Mouse (Mus musculus) spleen, postnatal 14 days (tissue): ENCODE data around the gene Rabl2.

Source experiments
- DNase-seq, 2 experiments: peaks; one replicate each; pipeline ENCODE4 v3.0.0; 2021 to 2022; ENCODE audit warnings: low spot score in 2 of 2

The Rabl2 gene

DNA sequence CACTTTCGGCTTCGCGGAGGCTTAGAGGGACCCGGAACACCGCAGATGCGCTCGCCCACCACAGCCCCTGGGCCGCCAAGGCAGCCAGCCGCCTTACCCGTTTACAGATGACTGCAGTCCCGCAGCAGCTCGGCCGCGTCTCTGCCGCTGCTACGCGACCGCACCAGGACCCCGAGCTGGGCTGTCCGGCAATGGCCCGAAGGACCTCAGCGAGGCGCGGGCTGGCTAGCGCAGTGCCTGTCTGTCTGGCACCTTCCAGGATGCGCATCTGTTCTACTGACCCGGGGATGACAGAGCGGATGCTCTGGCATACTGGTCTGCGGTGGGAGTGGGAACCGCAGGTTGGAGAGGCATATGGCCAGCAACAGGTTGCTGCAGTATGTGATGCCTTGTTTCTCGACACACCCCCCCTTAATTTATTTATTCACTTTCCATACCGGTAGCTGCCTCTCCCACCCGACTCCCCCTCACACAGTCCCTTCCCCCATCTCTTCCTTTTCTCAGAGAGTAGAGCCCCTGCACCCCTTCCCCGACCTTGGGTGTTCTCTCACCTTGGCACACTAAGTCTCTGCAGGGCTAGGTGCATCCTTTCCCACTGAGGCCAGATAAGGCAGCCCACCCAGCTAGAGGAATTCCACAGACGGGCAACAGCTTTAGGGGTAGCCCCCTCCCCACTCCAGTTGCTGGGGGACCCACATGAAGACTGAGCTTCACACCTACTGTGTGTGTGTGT is at the start of gene Rabl2:
TSS of gene Rabl2 (minus strand) at position 201 of the 733 bp plus-strand sequence.
- peak; percentile 62 to 73 for DNase-seq

DNA sequence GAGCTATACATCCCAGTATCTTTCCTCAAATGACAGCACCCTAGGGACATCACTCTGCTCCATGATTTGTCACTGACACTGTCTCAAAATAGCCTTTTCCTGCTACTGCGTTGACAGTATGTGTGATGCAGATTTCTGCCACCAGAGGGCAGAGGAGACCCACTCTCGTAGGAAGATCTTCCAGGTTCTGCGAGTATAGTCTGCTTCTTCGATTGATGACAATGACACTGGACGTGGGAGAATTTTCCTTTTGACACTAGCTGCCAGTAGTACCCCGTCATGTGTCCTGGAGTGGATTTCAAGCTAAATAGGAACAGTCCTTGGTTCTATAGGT is 31.9 kb upstream of the Rabl2 start:
- peak in 1 of 2 experiments; percentile 2 for DNase-seq

DNA sequence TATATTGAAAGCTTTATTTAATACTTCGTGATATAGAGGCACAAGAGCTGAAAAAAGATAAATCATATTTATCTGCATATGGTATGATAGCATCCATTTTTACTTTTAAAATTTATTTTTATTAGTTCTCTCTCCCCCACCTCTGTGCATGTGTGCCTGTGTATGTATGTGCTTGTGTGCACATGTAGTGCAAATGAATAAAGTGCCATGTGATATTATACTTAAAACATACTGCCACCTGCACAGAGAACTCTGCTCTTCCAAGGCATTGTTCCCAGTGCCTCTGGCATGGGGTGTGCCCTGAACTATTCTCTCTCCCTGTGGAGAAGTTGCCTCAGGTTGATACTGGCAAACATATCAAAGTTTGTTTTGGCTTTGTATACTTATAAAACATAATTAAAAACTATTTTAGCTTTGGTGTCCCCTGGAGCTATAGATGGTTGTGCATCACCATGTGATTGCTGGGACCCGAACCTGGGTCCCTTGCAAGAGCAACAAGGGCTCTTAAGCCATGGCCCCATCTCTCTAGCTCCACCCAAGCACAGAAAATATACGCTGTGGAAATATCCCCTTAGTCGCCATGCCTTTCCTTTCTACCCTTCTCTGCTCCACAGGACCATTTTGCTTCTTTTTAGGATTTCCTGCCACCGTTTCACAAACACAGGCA is 31.4 kb upstream of the Rabl2 start:
- DNase-seq = no peak

DNA sequence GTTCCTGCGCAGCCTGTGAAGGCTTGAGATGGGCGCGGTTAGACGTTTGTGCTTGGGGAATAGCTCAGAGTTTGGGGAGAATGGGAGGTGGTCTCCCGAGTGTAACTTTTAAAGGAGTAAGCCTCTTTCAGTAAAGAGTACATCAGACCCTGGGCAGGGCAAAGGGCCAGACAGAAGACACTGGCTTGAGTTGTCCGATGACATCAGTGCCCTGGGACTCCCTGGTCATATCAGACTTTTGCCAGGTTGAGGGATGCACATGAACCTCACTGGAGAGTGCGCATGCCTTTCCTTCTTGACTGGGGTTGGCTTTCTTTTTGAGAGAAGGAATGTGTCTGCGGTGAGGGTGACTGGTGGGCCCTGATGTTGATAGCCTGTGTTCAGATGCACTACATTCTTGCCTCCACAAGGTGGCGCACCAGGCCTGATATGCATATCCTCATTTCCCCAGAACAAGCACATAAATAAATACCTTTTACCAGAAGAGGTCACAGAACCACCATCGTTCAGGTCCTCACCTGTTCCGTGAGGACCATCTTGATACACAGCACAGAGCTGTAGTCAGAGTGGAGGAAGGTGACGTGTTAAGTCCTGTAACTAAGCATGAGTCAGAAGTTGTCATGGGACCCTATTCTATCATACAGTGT is 30.7 kb upstream of the Rabl2 start:
- no peak for DNase-seq

DNA sequence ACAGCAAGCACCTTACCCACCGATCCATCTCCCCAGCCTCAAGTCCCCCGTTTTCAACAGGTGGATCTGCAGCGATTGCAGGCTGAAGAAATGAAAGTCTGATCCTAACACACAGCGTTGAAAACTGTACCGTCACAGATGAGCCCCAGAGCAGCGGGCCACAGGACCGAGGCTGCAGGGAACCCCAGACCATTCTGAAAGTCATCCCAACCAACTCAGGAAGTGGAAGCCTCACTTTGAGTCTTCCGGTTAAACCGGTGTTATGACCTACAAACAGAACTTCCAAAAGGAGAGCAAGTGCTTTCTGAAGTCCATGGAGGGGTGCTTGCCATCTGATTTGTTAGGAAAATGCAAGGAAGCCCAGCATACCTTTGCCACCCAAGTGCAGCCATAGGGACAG is 16.2 kb upstream of the Rabl2 start:
- no peak for DNase-seq

DNA sequence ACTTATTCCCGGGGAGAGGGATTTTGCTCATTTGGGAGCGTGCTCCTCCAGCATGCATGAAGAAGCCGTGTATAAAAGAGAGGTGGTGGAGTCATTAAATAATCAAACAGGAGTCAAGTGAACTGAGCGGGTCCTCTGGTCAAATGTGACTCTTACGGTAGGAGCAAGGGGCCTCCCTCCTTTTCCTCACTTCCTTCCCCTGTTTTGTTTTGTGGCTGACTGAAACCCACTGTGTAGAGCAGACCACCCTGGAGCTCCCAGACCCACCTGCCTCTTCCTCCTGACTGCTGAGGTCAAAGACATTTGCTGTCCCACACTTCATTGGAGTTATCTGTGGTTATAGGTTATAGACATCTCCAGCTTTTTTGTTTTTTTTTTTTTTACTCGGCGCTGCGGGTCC is 15.8 kb upstream of the Rabl2 start:
- DNase-seq = no peak

DNA sequence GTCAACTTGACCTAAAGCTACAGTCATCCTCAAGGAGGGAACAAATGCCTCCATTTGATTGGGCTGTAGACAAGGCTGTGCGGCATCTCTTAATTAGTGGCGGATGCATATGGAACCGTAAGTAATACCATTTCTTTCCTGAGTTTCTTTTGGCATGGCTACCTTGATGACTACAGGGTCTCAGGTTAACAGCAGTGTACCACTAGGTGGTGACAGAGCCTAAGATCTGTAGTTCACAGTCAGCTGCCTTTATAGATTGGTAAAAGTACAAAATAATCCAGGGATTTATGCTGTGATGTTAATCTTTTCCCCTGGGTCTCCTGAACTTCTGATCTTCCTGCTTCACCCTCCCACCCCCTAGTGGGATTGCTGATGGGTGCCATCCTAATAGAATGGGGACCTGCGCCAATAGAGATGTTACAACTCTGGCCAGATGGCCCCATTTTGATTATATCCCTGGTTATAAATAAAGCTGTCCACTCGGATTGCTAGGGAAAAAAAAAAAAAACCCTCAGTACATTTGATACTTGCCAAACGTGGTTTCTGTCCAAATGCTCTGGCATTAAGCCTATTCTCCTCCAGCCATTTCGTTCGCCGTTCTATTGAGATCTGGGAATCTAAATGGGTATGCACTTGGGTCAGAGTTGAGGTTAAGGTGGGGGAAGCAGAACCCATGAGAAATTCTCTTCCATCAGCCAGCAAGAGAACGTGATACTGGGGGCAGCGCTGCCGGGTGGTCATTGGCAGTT is 14.3 kb upstream of the Rabl2 start:
- DNase-seq = no peak

DNA sequence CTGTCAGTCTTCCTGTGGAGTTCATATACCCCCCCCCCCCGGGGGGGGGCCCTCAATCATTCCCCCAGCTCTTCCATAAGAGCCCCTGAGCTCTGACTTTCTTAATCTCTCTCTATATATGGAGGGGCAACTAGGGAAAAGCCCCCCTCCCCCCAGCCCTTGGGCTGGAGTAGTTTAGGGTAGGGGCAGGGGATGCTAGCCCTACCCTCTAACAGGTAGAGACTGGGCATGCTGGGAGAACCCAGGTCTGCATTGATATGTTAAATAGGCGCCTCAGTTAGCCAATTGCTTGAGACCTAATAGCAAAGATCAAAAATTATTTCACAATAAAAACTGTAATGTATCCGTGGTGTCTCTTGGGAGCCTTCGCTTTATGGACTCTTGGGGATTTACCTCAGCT is 825 bp upstream of the Rabl2 start:
- DNase-seq = no peak

DNA sequence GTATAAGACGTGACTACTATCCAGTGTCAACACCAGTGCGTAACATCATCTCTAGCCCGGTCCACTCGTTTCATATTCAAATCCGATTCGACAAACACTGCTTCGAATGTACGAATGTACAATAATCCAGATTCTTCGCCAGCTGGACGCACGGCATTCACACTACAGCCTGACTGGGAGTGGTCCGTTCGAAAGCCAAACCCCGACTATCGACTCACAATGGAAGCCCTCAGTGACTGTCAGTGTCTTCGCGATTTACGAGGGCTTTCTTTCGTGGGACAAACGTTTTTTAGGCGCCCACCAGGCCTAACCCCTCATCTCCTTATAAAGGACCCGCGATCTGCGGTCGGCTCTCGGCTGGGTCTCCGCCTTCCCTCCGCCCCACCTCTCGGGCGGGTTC is 406 bp downstream of the Rabl2 start:
- DNase-seq = no peak

DNA sequence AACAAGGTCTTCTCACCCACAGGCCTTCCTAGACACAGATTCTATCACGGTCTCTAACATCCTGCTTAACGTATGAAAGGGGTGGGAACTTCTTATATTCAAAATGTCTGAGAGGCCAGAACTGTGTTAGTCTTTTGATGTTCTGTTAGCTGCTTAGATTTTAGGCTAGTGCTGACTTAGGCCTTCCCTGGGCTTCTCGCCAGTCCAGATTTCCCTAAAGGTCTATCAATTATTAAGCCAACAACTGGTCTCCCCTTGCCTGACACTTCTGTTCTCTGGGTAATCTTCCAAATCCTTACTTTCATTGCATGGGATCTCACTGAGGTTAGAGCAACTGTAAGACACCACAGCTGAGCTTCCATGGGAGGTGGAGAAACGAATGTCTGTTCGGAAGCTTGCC is 2.6 kb downstream of the Rabl2 start:
- DNase-seq = no peak

DNA sequence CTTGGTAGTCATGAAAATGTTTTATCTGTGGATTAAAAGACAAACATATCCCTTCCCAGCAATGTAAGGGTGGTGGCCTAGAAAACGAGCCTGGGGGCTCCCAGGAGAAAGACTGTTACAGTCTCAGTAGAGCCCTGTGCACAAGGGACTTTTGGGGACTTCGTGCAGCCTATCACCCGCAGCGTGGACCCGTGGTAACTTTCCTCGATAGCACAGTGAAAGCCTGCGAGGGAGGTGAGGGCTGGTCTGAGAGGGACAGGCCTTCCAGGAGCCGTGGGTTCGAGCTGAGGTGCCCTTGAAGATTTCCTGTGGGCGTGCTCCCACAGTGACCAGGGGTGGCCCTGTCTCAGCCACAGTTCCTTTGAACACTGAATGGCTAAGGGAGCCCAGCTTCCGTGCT is 6.1 kb downstream of the Rabl2 start:
- no peak for DNase-seq

DNA sequence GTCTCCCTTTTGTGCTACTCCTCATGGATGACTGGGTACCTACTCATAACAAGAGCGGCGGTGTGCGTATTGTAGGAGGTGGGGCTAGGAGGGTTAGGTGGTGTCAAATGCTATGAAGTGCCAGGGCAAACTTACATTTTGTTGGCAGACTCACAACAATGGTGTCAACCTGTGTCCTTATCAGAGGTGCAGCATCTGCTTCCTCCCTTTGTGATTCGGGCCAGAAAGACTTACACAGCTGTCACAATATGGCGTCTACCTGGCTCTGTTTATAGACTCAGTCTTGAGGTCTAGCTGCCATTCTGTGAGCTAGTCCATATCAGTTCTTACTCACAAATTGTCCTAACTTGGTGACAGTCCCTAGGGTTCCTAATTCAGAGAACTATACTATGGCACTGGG is 6.6 kb downstream of the Rabl2 start:
- DNase-seq = no peak

DNA sequence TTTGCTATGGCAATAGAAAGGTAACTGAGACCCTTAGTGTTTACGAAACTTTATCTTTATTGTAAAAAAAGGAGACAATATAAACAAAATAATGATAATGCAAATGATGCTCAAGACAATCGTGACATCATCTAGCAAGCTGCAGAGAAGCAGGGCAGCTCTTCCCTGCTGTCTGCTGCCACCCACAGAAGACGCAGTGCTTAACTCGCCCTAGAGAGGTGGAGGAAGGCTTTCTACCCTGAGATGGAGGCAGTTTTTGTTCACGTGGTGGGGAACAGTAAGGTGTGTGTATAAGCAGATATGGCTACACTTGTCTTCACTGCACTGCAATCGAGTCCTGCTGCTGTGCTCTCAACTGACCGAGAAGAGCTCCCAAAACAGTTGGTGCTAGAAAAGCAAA is 9.2 kb downstream of the Rabl2 start:
- no peak for DNase-seq

DNA sequence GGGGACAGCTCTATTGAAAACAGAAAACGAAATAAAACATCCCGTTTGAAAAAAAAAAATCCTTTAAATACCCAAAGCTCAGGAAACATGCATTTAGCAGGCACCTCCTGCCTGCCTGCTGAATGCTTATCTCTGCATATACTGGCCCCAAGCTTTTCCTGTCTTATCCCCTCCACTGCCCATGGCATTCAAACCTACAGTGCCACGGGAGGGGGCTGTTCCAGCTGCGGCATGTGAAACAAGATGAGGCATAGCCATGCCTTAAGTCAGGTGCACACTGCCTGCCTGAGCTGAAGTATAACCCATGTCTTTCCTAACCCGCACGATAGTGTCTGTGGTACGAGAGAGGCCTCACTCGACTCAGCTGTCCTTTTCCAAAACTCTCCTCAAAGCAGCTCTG is 19.6 kb downstream of the Rabl2 start:
- DNase-seq = no peak

DNA sequence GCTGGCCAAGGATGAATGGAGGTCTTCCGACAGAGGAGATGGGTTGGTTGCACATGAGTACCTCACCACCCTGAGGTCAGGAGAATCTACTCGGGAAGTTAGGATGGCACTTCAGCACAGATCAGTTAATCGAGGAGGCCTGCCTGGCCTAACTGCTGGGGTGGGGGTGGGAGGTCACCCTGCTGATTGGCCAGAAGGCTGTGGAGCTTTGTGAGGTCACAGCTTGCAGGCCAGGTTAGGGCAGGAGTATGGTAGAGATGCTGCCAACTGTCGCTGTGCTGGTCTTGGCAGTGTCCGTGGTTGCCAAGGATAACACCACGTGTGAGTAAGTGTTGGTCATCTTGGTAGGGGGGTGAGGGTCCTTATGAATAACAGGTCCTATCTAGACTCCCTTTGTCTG is 23.6 kb downstream of the Rabl2 start, which contains the start of gene Acr:
TSS of gene Acr (plus strand) at position 213 of the 400 bp plus-strand sequence.
- no peak for DNase-seq

DNA sequence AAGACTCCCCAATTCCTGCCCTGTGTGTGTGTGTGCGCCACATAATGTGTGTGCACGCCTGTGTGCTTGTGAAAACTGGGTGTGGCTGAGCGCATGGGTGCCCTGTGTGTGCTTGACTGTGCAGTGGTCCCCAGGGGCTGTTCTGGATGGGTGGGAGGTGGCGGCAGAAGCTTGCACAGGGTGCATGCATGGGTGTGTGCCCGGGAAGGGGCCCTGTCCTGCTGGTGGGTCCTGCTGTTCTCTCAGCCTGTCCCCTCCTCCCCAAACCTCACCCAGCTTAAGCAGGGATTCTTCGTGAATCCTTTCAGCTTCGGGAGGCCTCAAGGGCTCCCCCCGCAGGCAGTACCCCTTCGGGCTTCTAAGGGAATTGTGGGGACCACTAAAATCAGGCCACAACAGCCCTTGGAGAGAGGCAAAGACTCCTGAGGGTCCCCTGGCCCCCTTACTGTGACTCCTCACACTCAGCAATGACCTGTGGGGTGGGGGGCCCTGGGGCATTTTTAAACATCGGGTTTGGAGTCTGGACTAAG is 32.5 kb downstream of the Rabl2 start:
- DNase-seq = no peak

DNA sequence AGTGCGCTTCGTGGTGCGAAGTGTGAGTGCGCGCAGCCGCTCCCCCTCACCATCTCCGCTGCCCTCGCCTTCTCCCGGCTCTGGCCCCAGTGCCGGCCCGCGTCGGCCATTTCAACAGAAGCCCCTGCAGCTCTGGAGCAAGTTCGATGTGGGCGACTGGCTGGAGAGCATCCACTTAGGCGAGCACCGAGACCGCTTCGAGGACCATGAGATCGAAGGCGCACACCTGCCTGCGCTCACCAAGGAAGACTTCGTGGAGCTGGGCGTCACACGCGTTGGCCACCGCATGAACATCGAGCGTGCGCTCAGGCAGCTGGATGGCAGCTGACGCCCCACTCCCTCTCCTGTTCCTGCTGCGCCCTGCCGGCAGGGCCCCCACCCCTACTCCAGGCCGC is 33.7 kb downstream of the Rabl2 start:
- no peak for DNase-seq

DNA sequence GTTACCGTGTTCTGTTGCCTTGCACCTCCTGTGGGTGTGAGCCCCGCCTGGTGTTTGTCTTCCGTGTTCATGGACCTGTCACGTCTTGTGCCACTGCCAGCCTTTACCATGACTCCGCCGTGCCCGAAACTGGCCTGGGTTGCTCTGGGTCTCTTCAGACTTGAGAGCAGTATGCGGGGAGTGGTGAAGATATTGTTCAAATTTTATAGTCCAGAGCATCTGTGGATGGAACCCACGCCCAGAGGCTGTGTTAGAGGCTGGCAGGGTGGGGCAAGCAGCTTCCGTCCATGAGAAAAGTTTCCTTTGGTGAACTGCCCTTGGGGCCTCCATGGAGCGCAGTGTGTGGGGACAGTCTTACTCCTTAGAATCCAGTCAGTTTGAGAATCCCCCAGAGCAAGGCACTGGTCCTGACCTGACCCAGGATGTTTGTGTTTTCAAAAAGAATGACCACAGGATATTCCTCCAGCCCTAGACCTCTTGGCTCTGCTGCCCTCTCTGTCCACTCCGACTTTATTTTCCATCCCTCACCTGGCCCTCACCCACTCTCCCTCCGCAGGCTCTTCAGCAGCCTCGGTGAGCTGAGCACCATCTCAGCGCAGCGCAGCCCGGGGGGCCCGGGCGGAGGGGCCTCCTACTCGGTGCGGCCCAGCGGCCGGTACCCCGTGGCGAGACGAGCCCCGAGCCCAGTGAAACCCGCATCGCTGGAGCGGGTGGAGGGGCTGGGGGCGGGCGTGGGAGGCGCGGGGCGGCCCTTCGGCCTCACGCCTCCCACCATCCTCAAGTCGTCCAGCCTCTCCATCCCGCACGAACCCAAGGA is 34.3 kb downstream of the Rabl2 start:
- no peak for DNase-seq

DNA sequence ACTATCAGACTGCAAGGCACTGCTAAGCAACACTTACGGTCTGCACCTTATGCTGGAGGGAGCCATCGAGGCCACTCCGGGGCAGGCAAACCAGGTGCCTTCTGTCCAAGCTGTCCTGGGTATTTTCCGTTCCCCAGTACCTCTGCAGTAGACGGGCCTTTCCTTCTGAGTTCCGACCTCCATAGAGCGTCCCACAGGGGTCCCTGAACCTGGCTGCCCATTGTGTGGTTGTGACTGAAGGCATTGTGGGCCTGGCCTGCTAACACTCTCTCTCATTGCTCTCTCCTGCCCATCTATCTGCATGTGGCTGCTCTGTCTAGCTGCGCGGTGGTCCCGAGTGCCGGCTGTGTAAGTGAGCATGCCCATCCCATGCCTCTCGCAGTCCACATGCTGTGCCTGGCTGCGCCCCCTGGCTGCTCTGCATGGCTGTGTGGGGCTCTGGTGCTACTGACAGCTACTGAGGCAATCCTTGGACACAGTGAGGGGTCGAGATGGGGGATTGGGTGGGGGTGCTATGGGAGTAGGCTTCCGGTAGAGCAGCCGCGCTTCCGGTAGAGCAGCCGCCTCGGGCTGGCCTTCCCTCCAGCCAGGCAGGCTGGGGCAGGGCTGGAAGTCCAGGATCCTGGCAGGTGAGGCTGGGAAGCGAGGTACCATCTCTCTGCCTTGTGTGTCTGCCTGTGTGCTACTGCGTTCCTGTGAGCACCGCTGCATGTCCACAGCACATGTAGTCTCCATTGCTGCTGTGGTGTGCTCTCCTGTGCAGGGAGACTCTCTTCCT is 35.1 kb downstream of the Rabl2 start:
- DNase-seq = no peak

DNA sequence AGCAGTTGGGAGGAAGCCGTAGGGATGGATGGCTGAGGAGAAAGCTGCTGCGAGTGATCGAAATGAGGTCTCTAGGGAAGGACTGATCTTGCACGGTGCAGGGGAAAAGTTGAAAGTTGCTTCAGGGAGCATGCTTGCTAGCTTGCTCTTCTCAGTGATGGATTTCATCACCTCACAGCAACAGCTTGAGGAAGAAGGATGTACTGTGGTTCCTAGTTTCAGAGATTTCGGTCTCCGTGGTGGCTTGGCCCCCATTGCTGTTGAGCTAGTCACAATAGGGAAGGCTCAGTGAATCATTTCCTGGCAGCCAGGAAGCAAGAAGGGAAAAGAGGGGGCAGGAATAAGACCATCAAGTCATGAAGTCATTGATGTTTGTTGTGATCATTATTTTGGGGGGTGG is 36.1 kb downstream of the Rabl2 start:
- DNase-seq = no peak

DNA sequence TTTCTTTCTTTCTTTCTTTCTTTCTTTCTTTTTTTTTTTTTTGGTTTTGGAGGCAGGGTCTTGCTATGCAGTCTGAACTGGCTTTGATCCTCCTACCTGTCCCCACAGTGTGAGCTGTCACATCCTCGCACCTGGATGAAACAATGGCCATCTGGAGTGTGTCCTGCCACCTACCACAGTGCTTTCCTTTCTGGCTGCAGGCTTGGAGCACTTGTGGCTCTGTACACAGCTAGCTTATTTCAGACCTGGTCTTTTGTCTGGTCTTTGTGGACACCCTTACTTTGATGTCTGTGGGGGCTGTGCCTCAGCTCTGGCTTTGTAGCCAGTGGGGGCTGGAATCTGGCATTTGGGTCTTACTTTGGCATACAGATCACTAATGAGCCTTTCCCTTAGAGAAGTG is 40.0 kb downstream of the Rabl2 start:
- no peak for DNase-seq
